Mouse (Mus musculus): ENCODE measurements around the gene Bmf.

Gene Bmf

DNA sequence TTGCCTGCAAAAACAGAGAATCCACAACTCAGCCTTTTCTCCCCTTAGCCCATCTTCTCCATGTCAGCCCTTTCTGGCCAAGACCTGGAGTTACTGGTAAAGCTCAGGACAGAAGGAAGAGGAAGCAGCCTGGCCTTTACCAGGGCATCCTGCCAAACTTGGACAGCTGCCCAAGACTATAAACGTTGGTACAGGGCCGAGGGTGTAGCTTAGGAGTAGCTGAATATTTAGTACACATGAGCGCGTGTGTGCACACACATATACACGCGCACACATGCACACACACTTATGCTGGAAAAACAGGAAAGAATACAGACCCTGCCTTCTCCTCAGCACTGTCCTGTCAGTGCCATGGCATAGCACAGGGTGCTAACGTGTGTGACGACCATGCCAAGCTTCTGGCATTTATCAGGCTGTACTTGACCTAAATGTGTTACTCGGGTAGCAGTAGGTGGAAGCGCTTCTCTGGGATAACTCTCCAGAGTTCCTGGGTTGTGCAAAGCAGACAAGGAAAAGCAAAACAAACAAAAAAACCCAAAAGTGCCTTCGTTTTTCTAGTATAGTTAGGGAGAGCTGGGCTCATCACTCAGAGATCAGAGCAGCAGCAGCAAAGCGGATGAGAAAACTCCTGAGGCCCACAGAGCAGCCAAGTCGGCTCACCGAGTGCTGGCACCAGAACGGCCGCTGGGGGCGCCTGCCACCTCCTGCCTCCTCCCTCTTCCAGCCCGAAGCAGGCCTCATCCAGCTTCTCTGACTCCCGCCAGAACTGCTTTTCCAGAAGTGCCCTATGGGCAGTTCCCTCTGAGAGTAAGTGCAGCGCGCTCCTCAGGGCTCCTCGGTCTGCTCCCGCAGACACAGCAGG, 4.0 kb downstream of the Bmf start:
- peak; percentile 94 for DNase-seq

DNA sequence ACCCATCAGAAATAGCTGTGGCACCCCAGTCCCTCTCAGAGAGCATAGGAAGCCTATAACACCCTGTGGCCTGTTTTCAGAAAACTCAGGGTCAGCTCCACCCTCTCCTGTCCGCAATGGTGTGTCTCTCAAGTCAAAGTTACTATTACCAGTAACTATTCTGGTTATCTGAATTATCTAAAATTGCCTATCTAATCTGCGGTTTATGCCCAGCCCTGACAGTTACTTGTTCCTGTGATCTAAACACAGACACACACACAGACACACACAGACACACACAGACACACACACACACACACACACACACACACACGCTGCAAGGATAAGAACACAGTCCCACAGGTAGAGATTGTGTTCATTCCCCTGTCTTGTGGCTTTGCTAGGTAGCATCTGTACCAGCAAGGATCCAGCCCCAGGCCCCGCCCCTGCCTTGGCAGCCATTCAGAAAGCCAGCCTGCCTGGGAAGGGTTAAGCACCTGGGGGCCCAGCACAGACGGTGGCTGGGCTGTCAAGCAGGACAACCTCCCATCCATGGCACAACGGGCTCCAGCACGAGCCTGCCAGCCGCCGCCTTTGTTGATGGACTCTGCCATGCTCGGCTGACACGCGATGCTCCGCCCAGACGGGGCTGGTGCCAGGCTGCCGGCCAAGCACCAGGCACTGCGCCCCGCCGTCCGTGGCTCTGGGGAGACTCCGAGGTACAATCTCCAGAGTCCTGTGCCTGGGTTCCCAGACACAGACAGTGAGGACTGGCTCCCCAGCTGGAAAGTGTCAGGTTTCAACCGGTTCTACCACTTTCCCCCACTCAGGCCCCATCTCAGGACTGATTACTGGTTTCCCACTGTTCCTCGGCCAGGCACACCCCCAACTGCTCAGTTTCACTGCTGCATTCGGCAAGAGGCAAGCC, 5.3 kb downstream of the Bmf start:
- peak; percentile 87 to 94 for DNase-seq

DNA sequence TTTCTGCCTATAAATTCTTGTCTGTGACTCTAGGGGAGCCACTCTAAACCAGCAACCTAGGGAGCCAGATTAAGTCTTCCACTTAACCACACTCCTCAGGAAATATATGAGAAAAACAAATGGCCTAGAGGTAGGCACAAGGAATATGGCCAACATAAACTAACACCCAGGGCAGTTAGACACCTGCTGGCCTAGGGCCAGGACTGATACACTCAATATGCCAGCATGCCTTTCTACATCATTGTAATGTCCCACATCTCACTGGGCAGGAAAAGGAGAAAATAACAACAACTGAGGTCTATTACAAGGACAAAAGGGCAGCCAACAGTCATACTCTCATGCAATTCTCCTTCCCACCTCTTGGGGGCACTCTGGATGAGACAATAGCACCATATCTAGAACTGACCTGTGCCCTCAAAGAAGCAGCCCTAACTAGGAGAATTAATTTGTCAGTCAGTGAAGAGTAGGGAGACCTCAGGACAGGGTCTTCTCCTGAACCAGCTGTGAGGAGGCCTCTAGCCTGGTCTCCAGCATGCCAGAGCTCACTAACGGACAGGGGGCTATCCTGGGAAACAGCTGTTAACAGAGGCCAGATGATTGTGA, 6.4 kb downstream of the Bmf start:
- no peak for DNase-seq

DNA sequence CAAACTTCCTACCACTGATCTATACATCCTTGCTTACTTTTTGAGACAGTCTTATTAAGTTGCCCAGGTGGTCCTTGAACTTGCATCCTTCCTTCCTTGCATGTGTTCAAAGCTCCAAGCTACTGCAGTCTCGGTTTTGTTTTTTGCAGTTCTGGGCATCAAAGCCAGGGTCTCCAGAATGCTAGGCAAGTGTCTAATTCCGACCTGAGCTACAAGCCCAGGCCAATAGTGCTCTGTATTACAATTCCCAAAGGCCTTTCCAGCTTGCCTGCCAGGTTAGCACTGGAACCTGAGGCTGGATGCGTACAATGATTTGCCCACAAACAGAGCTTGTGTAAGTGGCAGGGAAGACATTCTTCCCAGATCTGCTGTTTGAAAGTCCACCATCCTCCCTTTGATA, 7.8 kb downstream of the Bmf start:
- DNase-seq, result no peak

GRCm38 (mm10) chr2:118540691-118541117, 8.8 kb downstream of the Bmf start:
- DNase-seq, result peak; percentile 75 to 78

- DNase-seq, result peak; percentile 65 to 70
These were observed 9.5 kb downstream of the Bmf start for GRCm38 (mm10) chr2:118539881-118540516.

GRCm38 (mm10) chr2:118539040-118539439, 10.4 kb downstream of the Bmf start:
- DNase-seq, result no peak

- peak in 1 of 2 experiments; percentile 26 for DNase-seq
These were observed 12.3 kb downstream of the Bmf start for GRCm38 (mm10) chr2:118537226-118537625.

- DNase-seq, result peak; percentile 61 to 84
These were observed 12.9 kb downstream of the Bmf start for GRCm38 (mm10) chr2:118536553-118536952.

GRCm38 (mm10) chr2:118536111-118536510, 13.4 kb downstream of the Bmf start:
- no peak for DNase-seq

DNA sequence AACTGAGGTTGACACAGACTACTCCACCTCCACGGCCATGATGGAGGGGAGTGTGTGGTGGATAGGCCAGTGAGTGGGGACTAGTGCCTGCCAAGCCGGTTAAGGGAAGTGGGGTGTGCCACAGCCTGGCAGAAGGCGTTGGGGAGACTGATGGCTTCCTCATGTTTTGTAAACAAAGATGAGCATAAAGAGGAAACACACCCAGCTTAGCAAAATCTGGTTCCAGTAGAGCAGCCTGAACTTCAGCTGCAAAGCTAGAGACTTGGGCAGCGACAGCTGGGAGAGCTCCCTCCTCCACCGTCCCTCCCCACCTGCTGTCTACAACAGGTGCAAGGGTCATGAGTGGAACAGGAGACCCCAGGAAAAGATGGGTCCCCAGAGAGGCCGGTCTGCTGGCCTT, 15.5 kb downstream of the Bmf start:
- peak; percentile 64 to 79 for DNase-seq

DNA sequence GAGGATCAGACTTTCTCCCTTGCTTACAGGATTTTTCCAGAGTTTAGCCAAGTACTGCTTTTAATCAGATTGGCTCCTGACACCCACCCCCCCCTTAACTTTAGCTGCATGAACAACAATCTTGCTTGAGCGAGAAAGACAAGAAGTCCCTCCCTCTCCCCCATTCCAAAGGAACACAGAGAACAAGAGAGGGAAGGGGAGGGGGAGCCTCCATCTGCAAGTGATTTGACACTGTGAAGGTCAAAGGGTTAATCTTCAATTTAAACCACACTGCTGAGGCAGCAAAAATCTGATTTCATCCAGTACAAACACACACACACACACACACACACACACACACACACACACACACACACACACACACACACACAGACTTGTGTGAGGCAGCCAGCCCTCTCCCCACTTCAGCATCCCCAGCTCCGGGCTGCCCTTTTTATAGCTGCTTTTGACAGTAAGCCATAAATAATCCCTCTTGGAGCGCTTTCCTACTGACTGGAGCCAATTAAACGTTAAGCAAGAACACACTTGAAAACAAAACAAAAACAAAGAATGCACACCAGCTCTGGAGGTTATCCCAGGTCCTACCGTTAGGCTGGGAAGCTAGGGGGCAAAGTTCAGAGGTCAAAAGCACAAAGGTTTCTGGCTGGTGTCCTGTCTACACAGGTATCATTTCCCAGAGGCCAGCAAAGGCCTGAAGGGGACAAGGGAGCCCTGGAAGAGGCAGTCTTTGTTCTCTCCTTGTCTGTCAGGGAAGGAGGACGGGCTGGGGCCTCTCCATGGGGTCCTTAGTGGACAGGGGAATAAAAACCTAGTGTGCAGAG, 16.4 kb downstream of the Bmf start:
- DNase-seq, result peak; percentile 44 to 78

GRCm38 (mm10) chr2:118532401-118532800, 17.1 kb downstream of the Bmf start:
- peak; percentile 48 to 60 for DNase-seq

- DNase-seq, result peak; percentile 78 to 88
These were observed 19.9 kb downstream of the Bmf start for GRCm38 (mm10) chr2:118529466-118530181.

DNA sequence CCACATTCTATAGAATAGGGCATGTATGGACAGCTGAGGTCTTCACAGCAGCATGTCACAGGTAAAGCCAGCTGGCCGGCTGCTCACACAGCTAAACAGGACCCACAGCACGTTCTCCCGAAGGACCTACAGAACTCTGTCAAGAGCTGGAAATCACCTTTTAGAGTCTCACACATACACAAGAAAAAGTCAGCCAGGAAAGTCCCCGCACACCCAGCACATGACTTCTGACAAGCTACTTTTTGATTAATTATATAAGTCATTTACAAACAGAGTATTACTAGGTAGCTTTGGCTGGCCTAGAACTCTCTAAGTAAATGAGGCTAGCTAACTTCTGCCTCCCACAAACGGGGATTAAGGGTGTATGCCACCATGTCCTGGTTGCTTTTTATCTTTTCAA, 22.9 kb downstream of the Bmf start:
- no peak for DNase-seq

- no peak for DNase-seq
These were observed 24.7 kb downstream of the Bmf start for GRCm38 (mm10) chr2:118524811-118525210.

GRCm38 (mm10) chr2:118523163-118523730, 26.2 kb downstream of the Bmf start:
- no peak for DNase-seq

DNA sequence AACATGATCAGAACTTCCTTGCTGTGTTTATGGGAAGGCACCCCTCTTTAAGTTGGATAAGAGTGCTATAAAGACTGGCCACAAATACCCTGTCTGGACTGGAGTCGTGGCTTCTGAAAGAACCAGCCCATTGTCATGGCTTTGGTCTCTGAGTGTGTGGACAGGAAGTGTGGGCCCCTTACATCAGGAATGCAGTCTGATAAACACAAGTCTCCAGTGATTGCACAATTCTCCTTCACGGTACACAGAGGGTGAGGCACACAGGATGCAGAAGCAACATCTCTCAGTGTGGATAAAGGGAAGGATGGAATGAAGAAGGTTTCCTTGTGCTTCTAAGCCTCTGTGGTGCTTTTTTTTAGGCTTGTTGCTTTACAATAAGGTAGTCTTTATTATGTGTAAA, 27.2 kb downstream of the Bmf start:
- DNase-seq, result peak; percentile 45 to 46

- DNase-seq, result peak; percentile 56 to 80
These were observed 29.2 kb downstream of the Bmf start for GRCm38 (mm10) chr2:118520042-118520933.

Data from lung, postnatal 4 days (tissue).